Mouse (Mus musculus) myocyte (in vitro differentiated cells): Measurements from ENCODE around the gene Asic2. TPM values are rescaled to one million over a fixed set of nuclear protein-coding genes. Genes with fewer than 3 reads are reported as not detected.

ENCODE experiments used
- H3K27me3 ChIP-seq: one replicate; pipeline ENCODE4 v1.6.1; 2011; ENCODE audit not compliant: control insufficient read depth, insufficient read depth, insufficient read length
- H3K36me3 ChIP-seq: one replicate; pipeline ENCODE4 v1.6.1; 2011; ENCODE audit not compliant: control insufficient read depth, insufficient read depth
- H3K4me2 ChIP-seq: one replicate; pipeline ENCODE4 v1.6.1; 2011; ENCODE audit warnings: low read depth, control low read depth
- H3K4me3 ChIP-seq: one replicate; pipeline ENCODE4 v1.5.1; 2011; ENCODE audit warnings: mild to moderate bottlenecking, control low read depth, moderate library complexity
- H3K79me2 ChIP-seq: one replicate; pipeline ENCODE4 v1.6.1; 2011; ENCODE audit not compliant: control insufficient read depth, insufficient read depth
- H3ac ChIP-seq: one replicate; pipeline ENCODE4 v1.6.1; 2011; ENCODE audit not compliant: control insufficient read depth, insufficient read length
- CEBPB ChIP-seq: IDR thresholded peaks from 2 replicates; pipeline ENCODE4 v1.6.1; 2011; ENCODE audit warnings: mild to moderate bottlenecking, moderate library complexity; ENCODE audit not compliant: poor library complexity, insufficient read depth, severe bottlenecking
- E2F4 ChIP-seq: IDR thresholded peaks from one replicate; pipeline ENCODE4 v1.6.1; 2011; ENCODE audit warnings: mild to moderate bottlenecking, control low read depth, moderate library complexity; ENCODE audit not compliant: insufficient read depth
- MAX ChIP-seq: IDR thresholded peaks from one replicate; pipeline ENCODE4 v1.6.1; 2011; ENCODE audit warnings: low read depth, mild to moderate bottlenecking, control low read depth
- MYOD1 ChIP-seq, 3 experiments: IDR thresholded peaks; one replicate each; pipeline ENCODE4 v1.6.1; 2011; ENCODE audit warnings: control low read depth in 2 of 3, low read depth in 2 of 3, mild to moderate bottlenecking in 2 of 3, moderate library complexity in 1 of 3; ENCODE audit not compliant: insufficient read length in 2 of 3, control insufficient read depth in 1 of 3
- MYOG ChIP-seq, 3 experiments: IDR thresholded peaks; one replicate each; pipeline ENCODE4 v1.6.1; 2011; ENCODE audit warnings: control low read depth in 2 of 3, low read depth in 2 of 3, mild to moderate bottlenecking in 2 of 3; ENCODE audit not compliant: insufficient read length in 2 of 3, control insufficient read depth in 1 of 3, insufficient read depth in 1 of 3
- POLR2A ChIP-seq: IDR thresholded peaks from one replicate; pipeline ENCODE4 v1.6.1; 2011; ENCODE audit warnings: low read depth, mild to moderate bottlenecking, control low read depth, moderate library complexity; ENCODE audit not compliant: insufficient read length
- POLR2AphosphoS2 ChIP-seq: IDR thresholded peaks from one replicate; pipeline ENCODE4 v1.6.1; 2011; ENCODE audit warnings: low read depth, control low read depth; ENCODE audit not compliant: insufficient read length
- REST ChIP-seq: IDR thresholded peaks from one replicate; pipeline ENCODE4 v1.6.1; 2011; ENCODE audit warnings: mild to moderate bottlenecking, control low read depth, moderate library complexity; ENCODE audit not compliant: insufficient read depth, insufficient read length
- SRF ChIP-seq: IDR thresholded peaks from one replicate; pipeline ENCODE4 v1.6.1; 2011; ENCODE audit warnings: low read depth; ENCODE audit not compliant: control insufficient read depth, insufficient read length
- TCF12 ChIP-seq: IDR thresholded peaks from one replicate; pipeline ENCODE4 v1.6.1; 2011; ENCODE audit warnings: mild to moderate bottlenecking, control low read depth; ENCODE audit not compliant: poor library complexity, insufficient read depth, severe bottlenecking
- TCF3 ChIP-seq: IDR thresholded peaks from one replicate; pipeline ENCODE4 v1.6.1; 2011; ENCODE audit warnings: low read depth, control low read depth; ENCODE audit not compliant: insufficient read length
- USF1 ChIP-seq: IDR thresholded peaks from one replicate; pipeline ENCODE4 v1.6.1; 2011; ENCODE audit warnings: low read depth, mild to moderate bottlenecking, control low read depth, moderate library complexity
- polyA plus RNA-seq: library from polyadenylated mRNA; unstranded; fragments of >200 nt; fragmentation: generic; extraction: Trizol; gene quantifications from one replicate; pipeline ENCODE4 v1.2.1, GENCODE M21; 2012; ENCODE audit warnings: missing spikeins

Gene Asic2
- polyA plus RNA-seq, 1 experiment, result not detected

DNA sequence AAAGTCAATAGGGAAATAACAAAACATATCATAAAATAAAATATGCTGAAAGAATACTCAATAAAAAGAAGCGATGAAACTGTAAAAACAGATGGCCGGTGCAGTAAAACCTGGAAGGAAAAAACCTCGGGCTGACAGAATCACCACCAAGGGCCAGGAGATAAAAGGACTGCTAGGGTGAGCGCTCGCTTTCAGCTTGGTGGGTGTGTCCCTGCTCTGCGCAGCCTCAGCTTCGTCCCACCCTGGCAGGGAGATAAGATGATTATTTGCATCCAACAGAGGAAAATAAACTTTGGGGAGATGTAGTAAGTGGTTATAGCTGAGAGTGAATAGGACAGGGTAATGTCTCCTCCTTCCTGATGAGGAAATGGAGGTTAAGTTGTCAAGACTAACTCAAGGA is 1113.3 kb downstream of the Asic2 start:
- Histone ChIP-seq H3K36me3 (no peaks in the 10 kb centered on the region), H3K27me3 (peaks cover 5% of the 10 kb centered on the region), H3K79me2 (no peaks in the 10 kb centered on the region), H3K4me3 (no peak overlapping the region), H3K4me2 (peak overlapping the region; percentile 13), H3ac (no peak overlapping the region)
- TF ChIP-seq CEBPB (no peak), USF1 (no peak), MAX (no peak), REST (no peak), TCF3 (no peak), POLR2A (no peak)

GRCm38 (mm10) chr11:80854430-80854829 is 1113.8 kb downstream of the Asic2 start:
- Histone ChIP-seq H3K4me2 (peak overlapping the region; percentile 13), H3ac (no peak overlapping the region), H3K4me3 (no peak overlapping the region), H3K36me3 (no peaks in the 10 kb centered on the region), H3K27me3 (peaks cover 5% of the 10 kb centered on the region), H3K79me2 (no peaks in the 10 kb centered on the region)
- TF ChIP-seq POLR2AphosphoS2 (no peak), TCF3 (no peak), USF1 (no peak), MYOD1 (IDR thresholded peaks at IDR 0.05; ENCODE audit: control insufficient read depth in 1 of 3, insufficient read length in 2 of 3, low read depth in 2 of 3) (no peak), REST (no peak), TCF12 (no peak)

DNA sequence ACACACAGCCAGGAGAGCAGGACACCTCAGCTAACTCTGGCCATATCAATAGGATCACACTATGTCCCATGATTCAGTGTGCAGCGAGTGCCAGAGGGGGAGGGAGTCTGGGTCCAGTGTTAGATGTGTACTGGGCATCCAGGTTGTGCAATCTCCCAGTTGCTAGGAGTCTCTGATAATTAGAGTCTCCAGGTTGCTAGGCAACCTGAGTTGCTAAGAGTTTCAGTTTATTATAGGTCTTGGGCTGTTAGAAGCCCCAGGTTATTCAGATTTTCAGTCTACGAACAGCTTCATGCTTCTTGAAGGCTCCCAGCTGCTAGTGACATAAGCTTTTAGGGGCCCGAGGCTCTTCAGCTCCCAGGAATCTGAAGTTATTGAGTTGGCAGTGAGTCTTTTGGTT is 1115.2 kb downstream of the Asic2 start:
- Histone ChIP-seq H3K4me3 (no peak overlapping the region), H3K79me2 (no peaks in the 10 kb centered on the region), H3K27me3 (peaks cover 2% of the 10 kb centered on the region), H3ac (no peak overlapping the region), H3K4me2 (no peak overlapping the region), H3K36me3 (no peaks in the 10 kb centered on the region)
- no peak for TF ChIP-seq REST
- no peak for TF ChIP-seq CEBPB
- TF ChIP-seq MAX, result no peak
- TF ChIP-seq MYOD1 (IDR thresholded peaks at IDR 0.05; ENCODE audit: control insufficient read depth in 1 of 3, insufficient read length in 2 of 3, low read depth in 2 of 3), result no peak
- no peak for TF ChIP-seq MYOG (IDR thresholded peaks at IDR 0.05; ENCODE audit: control insufficient read depth in 1 of 3, insufficient read depth in 1 of 3, insufficient read length in 2 of 3, low read depth in 2 of 3)
- TF ChIP-seq TCF12, result no peak
- TF ChIP-seq SRF, result no peak
- no peak for TF ChIP-seq POLR2A
- no peak for TF ChIP-seq USF1

GRCm38 (mm10) chr11:80851859-80852258 is 1116.4 kb downstream of the Asic2 start:
- Histone ChIP-seq H3K79me2 (no peaks in the 10 kb centered on the region), H3K27me3 (peaks cover 7% of the 10 kb centered on the region), H3ac (no peak overlapping the region), H3K4me2 (no peak overlapping the region), H3K4me3 (no peak overlapping the region), H3K36me3 (no peaks in the 10 kb centered on the region)
- TF ChIP-seq USF1 (no peak), MAX (no peak), REST (no peak), MYOG (IDR thresholded peaks at IDR 0.05; ENCODE audit: control insufficient read depth in 1 of 3, insufficient read depth in 1 of 3, insufficient read length in 2 of 3, low read depth in 2 of 3) (no peak), POLR2AphosphoS2 (no peak), POLR2A (no peak), TCF12 (no peak), TCF3 (no peak), E2F4 (no peak), CEBPB (no peak), MYOD1 (IDR thresholded peaks at IDR 0.05; ENCODE audit: control insufficient read depth in 1 of 3, insufficient read length in 2 of 3, low read depth in 2 of 3) (no peak), SRF (no peak)

DNA sequence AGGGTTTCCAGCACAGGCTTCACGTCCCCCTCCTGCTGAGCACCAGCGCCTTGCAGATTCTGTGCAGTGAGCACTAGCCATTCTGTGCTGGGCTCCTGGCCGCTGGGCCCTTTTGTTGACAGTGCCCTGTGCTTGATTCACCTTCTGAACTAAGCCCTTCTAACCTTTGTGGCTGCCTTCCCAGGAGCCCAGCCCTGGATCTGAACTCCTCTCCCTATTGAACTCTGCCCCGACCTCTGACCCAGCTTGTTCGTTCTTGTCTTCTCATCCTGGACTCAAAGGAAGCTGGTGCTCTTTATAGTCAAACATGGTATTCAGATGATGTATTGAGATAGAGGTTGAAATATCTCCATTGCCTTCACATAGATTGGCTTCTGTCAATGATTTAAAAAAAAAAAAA is 1120.1 kb downstream of the Asic2 start:
- no peaks in the 10 kb centered on the region for H3K79me2 ChIP-seq
- H3K4me2 ChIP-seq, result no peak overlapping the region
- no peak overlapping the region for H3K4me3 ChIP-seq
- TF ChIP-seq TCF3 (no peak), MAX (no peak), SRF (no peak)
- no peaks in the 10 kb centered on the region for H3K36me3 ChIP-seq
- no peak overlapping the region for H3ac ChIP-seq
- peaks cover 16% of the 10 kb centered on the region for H3K27me3 ChIP-seq

GRCm38 (mm10) chr11:80846115-80846514 is 1122.1 kb downstream of the Asic2 start:
- H3K36me3 ChIP-seq, result no peaks in the 10 kb centered on the region
- TF ChIP-seq MYOG (IDR thresholded peaks at IDR 0.05; ENCODE audit: control insufficient read depth in 1 of 3, insufficient read depth in 1 of 3, insufficient read length in 2 of 3, low read depth in 2 of 3) (no peak), MYOD1 (IDR thresholded peaks at IDR 0.05; ENCODE audit: control insufficient read depth in 1 of 3, insufficient read length in 2 of 3, low read depth in 2 of 3) (no peak), POLR2AphosphoS2 (no peak), REST (no peak), USF1 (no peak)

More at GRCm38 (mm10) chr11:80846115-80846514, 1122.1 kb downstream of the Asic2 start:
- Histone ChIP-seq H3K79me2 (no peaks in the 10 kb centered on the region), H3K4me2 (no peak overlapping the region), H3K27me3 (peaks cover 26% of the 10 kb centered on the region), H3ac (no peak overlapping the region), H3K4me3 (no peak overlapping the region)
